Mouse (Mus musculus) heart, embryonic 14.5 days (tissue): ENCODE data around the gene Dpm1. TPM values are rescaled to one million over a fixed set of nuclear protein-coding genes. Genes with fewer than 3 reads are reported as not detected.

Experiments used
- ATAC-seq: fragments of 200-750 bp; cut with Nextera tagmentation; 2 replicates; pipeline ENCODE4 v1.8.0; 2017; ENCODE audit warnings: low read depth, moderate TSS enrichment; ENCODE audit not compliant: insufficient number of reproducible peaks, insufficient read depth, low FRiP score
- H3K27ac ChIP-seq, 2 experiments: fragments of 200-500 bp in 1 of 2; fragments of 300-500 bp in 1 of 2; sonication (generic) in 1 of 2; replicated peaks in 1 of 2; 2 replicates each; pipeline ENCODE4 v1.5.1; 2012 to 2014; ENCODE audit warnings: low read depth in 2 of 2, low read length in 2 of 2, control low read depth in 1 of 2, mild to moderate bottlenecking in 1 of 2, mixed read lengths in 1 of 2; ENCODE audit not compliant: control insufficient read depth in 1 of 2, insufficient read depth in 1 of 2
- H3K27me3 ChIP-seq: fragments of 300-500 bp; sonication (generic); 2 replicates; pipeline ENCODE4 v1.6.1; 2014; ENCODE audit warnings: mild to moderate bottlenecking, low read length, control low read depth; ENCODE audit not compliant: control insufficient read depth, insufficient read depth
- H3K36me3 ChIP-seq: fragments of 300-500 bp; sonication (generic); 2 replicates; pipeline ENCODE4 v1.6.1; 2014; ENCODE audit warnings: mild to moderate bottlenecking, control low read depth, low read length, mixed read lengths; ENCODE audit not compliant: control insufficient read depth, insufficient read depth
- H3K4me1 ChIP-seq, 2 experiments: fragments of 200-500 bp in 1 of 2; fragments of 300-500 bp in 1 of 2; sonication (generic) in 1 of 2; 2 replicates each; pipeline ENCODE4 v1.6.1; 2012 to 2014; ENCODE audit warnings: low read length in 2 of 2, control low read depth in 1 of 2, mixed read lengths in 1 of 2; ENCODE audit not compliant: control insufficient read depth in 2 of 2, insufficient read depth in 2 of 2
- H3K4me2 ChIP-seq: fragments of 300-500 bp; sonication (generic); 2 replicates; pipeline ENCODE4 v1.6.1; 2014; ENCODE audit warnings: mild to moderate bottlenecking, low read length
- H3K4me3 ChIP-seq, 2 experiments: fragments of 200-500 bp in 1 of 2; fragments of 300-500 bp in 1 of 2; sonication (generic) in 1 of 2; 2 replicates each; pipeline ENCODE4 v1.5.1; 2012 to 2014; ENCODE audit warnings: low read length in 2 of 2, mild to moderate bottlenecking in 2 of 2, control low read depth in 1 of 2, low read depth in 1 of 2, moderate library complexity in 1 of 2; ENCODE audit not compliant: control insufficient read depth in 1 of 2, insufficient read depth in 1 of 2
- H3K9ac ChIP-seq: fragments of 300-500 bp; sonication (generic); 2 replicates; pipeline ENCODE4 v1.6.1; 2014; ENCODE audit warnings: mild to moderate bottlenecking, low read length
- H3K9me3 ChIP-seq: fragments of 300-500 bp; sonication (generic); 2 replicates; pipeline ENCODE4 v1.6.1; 2016; ENCODE audit warnings: low read length, control low read depth; ENCODE audit not compliant: control insufficient read depth
- WGBS: fragments of 180-500 bp; shearing (Covaris S2); extraction: QIAGEN DNeasy Blood & Tissue Kit; methylation state at CpG from one replicate; pipeline ENCODE4 v1.1.7; 2014; 5-methylcytosine and 5-hydroxymethylcytosine counted together
- polyA plus RNA-seq: library from polyadenylated mRNA; unstranded; fragments of >200 nt; fragmentation: Nextera tagmentation; extraction: Ambion mirVana; gene quantifications from 2 replicates; pipeline ENCODE4 v1.2.1, GENCODE M21; 2014

Dpm1 gene
- polyA plus RNA-seq, 1 experiment from 2014 or later, result 80.4 TPM

- Histone ChIP-seq H3K4me1 (no peaks in the 10 kb centered on the region), H3K36me3 (no peaks in the 10 kb centered on the region), H3K27ac (no peak overlapping the region), H3K4me3 (no peak overlapping the region), H3K4me2 (no peak overlapping the region), H3K27me3 (peaks cover 23% of the 10 kb centered on the region), H3K9me3 (no peaks in the 10 kb centered on the region), H3K9ac (no peak overlapping the region)
- 32% methylated on average over 8 of the region's 8 CpGs for WGBS
- no peak for ATAC-seq
Measured at GRCm38 (mm10) chr2:168245571-168245970, 15.2 kb upstream of the Dpm1 start.

- peaks cover 10% of the 10 kb centered on the region for H3K9me3 ChIP-seq
- WGBS, result 67% methylated on average over 4 of the region's 4 CpGs
- no peak overlapping the region for H3K4me2 ChIP-seq
- no peak overlapping the region for H3K9ac ChIP-seq
- no peak for ATAC-seq
- no peak overlapping the region for H3K4me3 ChIP-seq
- H3K27ac ChIP-seq, result no peak overlapping the region
- H3K27me3 ChIP-seq, result peaks cover 22% of the 10 kb centered on the region
- H3K4me1 ChIP-seq, result no peaks in the 10 kb centered on the region
- no peaks in the 10 kb centered on the region for H3K36me3 ChIP-seq
Measured at GRCm38 (mm10) chr2:168243278-168243677, 12.9 kb upstream of the Dpm1 start.

- Histone ChIP-seq H3K36me3 (no peaks in the 10 kb centered on the region), H3K9me3 (peaks cover 12% of the 10 kb centered on the region), H3K27me3 (peaks cover 22% of the 10 kb centered on the region), H3K9ac (no peak overlapping the region), H3K4me1 (no peaks in the 10 kb centered on the region), H3K27ac (no peak overlapping the region), H3K4me3 (no peak overlapping the region), H3K4me2 (no peak overlapping the region)
- no peak for ATAC-seq
Measured at GRCm38 (mm10) chr2:168242841-168243240, 12.4 kb upstream of the Dpm1 start.

- H3K27ac ChIP-seq, result no peak overlapping the region
- H3K4me1 ChIP-seq, result no peaks in the 10 kb centered on the region
- H3K36me3 ChIP-seq, result peaks cover 15% of the 10 kb centered on the region; the same call in 1 of the 2 replicates
- no peak overlapping the region for H3K4me2 ChIP-seq
- H3K9me3 ChIP-seq, result peaks cover 15% of the 10 kb centered on the region
- H3K27me3 ChIP-seq, result peaks cover 4% of the 10 kb centered on the region; the same call in 1 of the 2 replicates
- no peak overlapping the region for H3K4me3 ChIP-seq
- 83% methylated on average over 4 of the region's 4 CpGs for whole genome bisulfite sequencing
- no peak overlapping the region for H3K9ac ChIP-seq
- no peak for ATAC-seq
Measured at GRCm38 (mm10) chr2:168238335-168238734, 7.9 kb upstream of the Dpm1 start.

- no peak overlapping the region for H3K27ac ChIP-seq
- H3K4me1 ChIP-seq, result peaks cover 9 to 26% of the 10 kb centered on the region in 2 experiments
- H3K9me3 ChIP-seq, result peaks cover 5% of the 10 kb centered on the region
- no peak overlapping the region for H3K4me3 ChIP-seq
- H3K36me3 ChIP-seq, result peaks cover 30% of the 10 kb centered on the region
- no peak overlapping the region for H3K4me2 ChIP-seq
- no peaks in the 10 kb centered on the region for H3K27me3 ChIP-seq
- ATAC-seq, result no peak
- 93% methylated on average over 5 of the region's 5 CpGs for WGBS
- no peak overlapping the region for H3K9ac ChIP-seq
Measured at GRCm38 (mm10) chr2:168233286-168233685, 2.9 kb upstream of the Dpm1 start.

- Histone ChIP-seq H3K4me1 (peaks cover 9 to 33% of the 10 kb centered on the region in 2 experiments), H3K9me3 (no peaks in the 10 kb centered on the region), H3K4me2 (peak overlapping the region; percentile 97), H3K27me3 (no peaks in the 10 kb centered on the region), H3K9ac (peak overlapping the region; percentile 91), H3K4me3 (peak overlapping the region; percentile 88 to 92), H3K36me3 (peaks cover 35% of the 10 kb centered on the region), H3K27ac (no peak overlapping the region)
- no peak for ATAC-seq
- WGBS, result 58% methylated on average over 33 of the region's 33 CpGs
Measured at GRCm38 (mm10) chr2:168231471-168231829, 1.1 kb upstream of the Dpm1 start.

GRCm38 (mm10) chr2:168230773-168231470, 531 bp upstream of the Dpm1 start:
- peaks cover 40% of the 10 kb centered on the region for H3K36me3 ChIP-seq
- H3K4me3 ChIP-seq, result peak overlapping the region; percentile 88 to 92
- WGBS, result 4% methylated on average over 104 of the region's 105 CpGs
- no peaks in the 10 kb centered on the region for H3K27me3 ChIP-seq
- H3K4me1 ChIP-seq, result peaks cover 9 to 33% of the 10 kb centered on the region in 2 experiments
- H3K4me2 ChIP-seq, result peak overlapping the region; percentile 97
- H3K9ac ChIP-seq, result peak overlapping the region; percentile 91
- H3K9me3 ChIP-seq, result no peaks in the 10 kb centered on the region
- H3K27ac ChIP-seq, result peak overlapping the region; percentile 92 to 99; a peak in 3 of 4 replicates
- peak; percentile 68 for ATAC-seq
